24 mouse cellular contexts compared by ENCODE assay signal in the genomic region with DNA sequence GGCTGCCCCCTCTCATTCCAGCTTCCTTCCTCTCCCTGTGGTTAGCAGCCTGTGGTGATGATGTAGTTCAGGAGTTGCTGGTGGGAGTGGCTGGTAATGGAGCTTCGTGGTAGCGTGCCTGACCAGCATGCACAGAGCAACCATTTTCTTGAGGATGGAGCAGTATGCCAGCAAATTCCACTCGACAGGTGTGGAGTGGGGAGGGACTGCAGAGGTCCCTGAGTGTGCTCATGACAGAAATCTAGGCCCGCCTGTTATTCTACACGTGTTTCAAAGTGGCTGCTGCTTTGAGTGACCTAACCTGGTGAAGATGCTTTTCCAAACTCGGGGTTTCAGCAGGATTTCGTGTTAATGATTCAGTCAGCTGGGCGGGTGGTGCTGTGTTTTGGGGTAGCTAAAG. TPM values are rescaled to one million over a fixed set of nuclear protein-coding genes. Genes with fewer than 3 reads are reported as not detected.
A peak's percentile ranks its signal among the peaks of the same experiment; 100 is the strongest.
DNase-seq lines count a peak whose midpoint lies in the region; ATAC-seq and TF ChIP-seq lines count a peak whose summit lies in the region.
"Had no signal": no experiment of that assay in that cellular context is flagged by ENCODE, and none has a peak within 500 bp of the region (broad histone marks: within the 10 kb centered on the region; RNA-seq: fewer than 3 reads in every experiment).

No protein-coding gene starts in this region.

- peak overlapping the region; percentile 73 for H3K27ac ChIP-seq in lung, postnatal 0 days (ENCODE audit: low read length)
- H3K27ac ChIP-seq: embryonic facial prominence, embryonic 10.5 days; embryonic facial prominence, embryonic 12.5 days; forebrain, embryonic 13.5 days; forebrain, embryonic 15.5 days had no signal

- no peak overlapping the region for H3K4me2 ChIP-seq in lung, postnatal 0 days (replicated peaks; ENCODE audit: low read depth, low read length)
- H3K4me2 ChIP-seq: embryonic facial prominence, embryonic 12.5 days; forebrain, embryonic 13.5 days; forebrain, embryonic 15.5 days had no signal

- peak; percentile 85 for DNase-seq in heart, adult 11 months
- no peak for DNase-seq in heart, postnatal 4 days
- DNase-seq in lung, postnatal 0 days (ENCODE audit: low spot score), result peak; percentile 88
- DNase-seq in lung, adult 2 months, result no peak
- DNase-seq: adrenal gland, adult 8-10 months; adrenal gland, postnatal 14 days; adrenal gland, postnatal 36 days; B cell, adult 2 months; cerebellum, adult 11-12 months; cerebellum, adult 2 months; cerebellum, adult 9-10 months; cerebellum, postnatal 10 days; cerebellum, postnatal 25 days had no signal

- no peaks in the 10 kb centered on the region for H3K27me3 ChIP-seq in lung, postnatal 0 days (replicated peaks; ENCODE audit: insufficient read depth, low read length)
- no peaks in the 10 kb centered on the region for H3K27me3 ChIP-seq in megakaryocyte, embryonic 14.5 days (replicated peaks)
- H3K27me3 ChIP-seq: CH12.LX; embryonic facial prominence, embryonic 12.5 days; forebrain, embryonic 13.5 days; forebrain, embryonic 15.5 days; Patski had no signal

- TF ChIP-seq EP300 in lung, postnatal 0 days (IDR thresholded peaks at IDR 0.05), result peak; percentile 53

- 0 out of 2 replicates have a peak, but pooled peaks have one; percentile 1 for TF ChIP-seq CTCF in lung, postnatal 0 days (IDR thresholded peaks at IDR 0.05)
- TF ChIP-seq CTCF in lung, adult 2 months (IDR thresholded peaks at IDR 0.05; ENCODE audit: insufficient read depth, low read length), result no peak

- TF ChIP-seq POLR2A in lung, adult 2 months (IDR thresholded peaks at IDR 0.05; ENCODE audit: borderline replicate concordance, extremely low read depth, low read depth, low read length), result no peak

- H3K4me3 ChIP-seq in lung, postnatal 0 days (ENCODE audit: low read depth, low read length), result no peak overlapping the region
- no peak overlapping the region for H3K4me3 ChIP-seq in lung, adult 2 months (replicated peaks; ENCODE audit: extremely low read depth, low read depth, low read length)
- H3K4me3 ChIP-seq in megakaryocyte, embryonic 14.5 days (replicated peaks), result peak overlapping the region; percentile 38
- H3K4me3 ChIP-seq: embryonic facial prominence, embryonic 10.5 days; embryonic facial prominence, embryonic 12.5 days; forebrain, embryonic 13.5 days; forebrain, embryonic 15.5 days had no signal

- H3K9ac ChIP-seq in lung, postnatal 0 days (replicated peaks; ENCODE audit: low read depth), result no peak overlapping the region
- H3K9ac ChIP-seq: embryonic facial prominence, embryonic 12.5 days; forebrain, embryonic 13.5 days; forebrain, embryonic 15.5 days had no signal

- peaks cover 16% of the 10 kb centered on the region; the same call in 1 of the 2 replicates for H3K4me1 ChIP-seq in lung, postnatal 0 days (ENCODE audit: insufficient read depth, low read depth, low read length)
- H3K4me1 ChIP-seq in lung, adult 2 months (ENCODE audit: control insufficient read depth, insufficient read depth, low read length), result peaks cover 4% of the 10 kb centered on the region; the same call in 1 of the 2 replicates
- peaks cover 40% of the 10 kb centered on the region for H3K4me1 ChIP-seq in megakaryocyte, embryonic 14.5 days

- ATAC-seq in lung, postnatal 0 days, result peak; percentile 68
- no peak for ATAC-seq in megakaryocyte, adult 5-6 weeks (ENCODE audit: poor library complexity, severe bottlenecking)
- ATAC-seq: activated CD4-positive, CD25-positive, alpha-beta regulatory T cell, adult 4 months; CD4-positive, CD25-positive, alpha-beta regulatory T cell, adult 4 months; forebrain, embryonic 13.5 days; forebrain, embryonic 15.5 days; Patski had no signal

- H3K36me3 ChIP-seq in lung, postnatal 0 days (ENCODE audit: insufficient read depth, low read length), result peaks cover 39% of the 10 kb centered on the region
- H3K36me3 ChIP-seq in megakaryocyte, embryonic 14.5 days (replicated peaks; ENCODE audit: low read length), result peaks cover 67% of the 10 kb centered on the region

- 59% methylated on average over 8 of the region's 8 CpGs for WGBS in lung, postnatal 0 days
- 62% methylated on average over 8 of the region's 8 CpGs for WGBS in lung, adult 2 months

- no peaks in the 10 kb centered on the region for H3K9me3 ChIP-seq in lung, postnatal 0 days (ENCODE audit: low read length)
- no peaks in the 10 kb centered on the region for H3K9me3 ChIP-seq in megakaryocyte, embryonic 14.5 days
- H3K9me3 ChIP-seq: embryonic facial prominence, embryonic 10.5 days; embryonic facial prominence, embryonic 12.5 days; forebrain, embryonic 13.5 days; forebrain, embryonic 15.5 days; G1E had no signal

RNA-seq across cellular contexts. Expression of gene Ube3b, which starts 4.0 kb away (rescaled TPM):
- 10 to 100 TPM; 74.3 to 76.3 TPM for total RNA-seq in heart, postnatal 4 days (2021)
- 28.9 and 30.1 TPM in 2 replicates for polyA plus RNA-seq in lung, postnatal 0 days (2015; fragmentation: Nextera tagmentation; extraction: Ambion mirVana)
- 69.2 and 74.3 TPM in 2 replicates for polyA plus RNA-seq in lung, adult 2 months (2012; rRNA removed)
- polyA plus RNA-seq in megakaryocyte, embryonic 14.5 days (2012; ENCODE audit: insufficient read depth, low replicate concordance), result 32.0 and 53.9 TPM in 2 replicates
- total RNA-seq in megakaryocyte, adult 5-6 weeks (2015), result 23.7 and 27.3 TPM in 2 replicates
- total RNA-seq in megakaryocyte, adult 5-6 weeks (2017), result 17.5 and 19.3 TPM in 2 replicates

RNA-seq across cellular contexts. Expression of gene Kctd10, which starts 4.1 kb away (rescaled TPM):
- 10 to 100 TPM; 76.1 to 80.1 TPM for total RNA-seq in heart, postnatal 4 days (2021)
- polyA plus RNA-seq in lung, postnatal 0 days (2015; fragmentation: Nextera tagmentation; extraction: Ambion mirVana), result 223 and 230 TPM in 2 replicates
- 278 and 318 TPM in 2 replicates for polyA plus RNA-seq in lung, adult 2 months (2012; rRNA removed)
- polyA plus RNA-seq in megakaryocyte, embryonic 14.5 days (2012; ENCODE audit: insufficient read depth, low replicate concordance), result 40.6 and 61.8 TPM in 2 replicates
- 30.2 and 32.5 TPM in 2 replicates for total RNA-seq in megakaryocyte, adult 5-6 weeks (2015)
- 89.8 and 106 TPM in 2 replicates for total RNA-seq in megakaryocyte, adult 5-6 weeks (2017)

RNA-seq across cellular contexts. Expression of gene Mmab, which starts 59.4 kb away (rescaled TPM):
- total RNA-seq in heart, postnatal 4 days (2021), result 10 to 100 TPM; 12.8 to 12.9 TPM
- 11.1 and 12.8 TPM in 2 replicates for polyA plus RNA-seq in lung, postnatal 0 days (2015; fragmentation: Nextera tagmentation; extraction: Ambion mirVana)
- 12.8 and 15.7 TPM in 2 replicates for polyA plus RNA-seq in lung, adult 2 months (2012; rRNA removed)
- polyA plus RNA-seq in megakaryocyte, embryonic 14.5 days (2012; ENCODE audit: insufficient read depth, low replicate concordance), result 16.0 and 19.4 TPM in 2 replicates
- 2.0 and 2.5 TPM in 2 replicates for total RNA-seq in megakaryocyte, adult 5-6 weeks (2015)
- total RNA-seq in megakaryocyte, adult 5-6 weeks (2017), result 3.6 and 4.2 TPM in 2 replicates

RNA-seq across cellular contexts. Expression of gene Mvk, which starts 59.6 kb away (rescaled TPM):
- 10 to 100 TPM; 14.8 to 18.2 TPM for total RNA-seq in heart, postnatal 4 days (2021)
- 28.9 and 30.1 TPM in 2 replicates for polyA plus RNA-seq in lung, postnatal 0 days (2015; fragmentation: Nextera tagmentation; extraction: Ambion mirVana)
- polyA plus RNA-seq in lung, adult 2 months (2012; rRNA removed), result 44.7 and 52.1 TPM in 2 replicates
- 131 and 255 TPM in 2 replicates for polyA plus RNA-seq in megakaryocyte, embryonic 14.5 days (2012; ENCODE audit: insufficient read depth, low replicate concordance)
- total RNA-seq in megakaryocyte, adult 5-6 weeks (2015), result 4.2 and 4.4 TPM in 2 replicates
- total RNA-seq in megakaryocyte, adult 5-6 weeks (2017), result 5.7 and 7.3 TPM in 2 replicates

Comparison
In these comparisons a context has a peak if more than half of its experiments do, and no peak if none do; other contexts are left out.
1. DNase-seq: peak in heart, adult 11 months (single experiment) and lung, postnatal 0 days (single experiment); none in heart, postnatal 4 days (single experiment) and lung, adult 2 months (single experiment).